Mouse (Mus musculus) layer of hippocampus, adult 8-10 months (tissue): ENCODE results near the gene Dclk1. TPM values are rescaled to one million over a fixed set of nuclear protein-coding genes. Genes with fewer than 3 reads are reported as not detected.
"Not testable (repeated sequence)": the region's sequence is repeated elsewhere in the genome, so short reads cannot be mapped to it uniquely, and the experiment has no call there.

ENCODE experiments used
- DNase-seq, 2 experiments: peaks; one replicate each; pipeline ENCODE4 v3.0.0; 2022; ENCODE audit warnings: low spot score in 2 of 2
- total RNA-seq, 4 experiments: library from RNA; stranded (reverse); gene quantifications; 2 replicates each; pipeline ENCODE4 v1.2.4; 2022

Gene Dclk1
- 100 to 1,000 TPM; 509 to 592 (median 551) TPM for total RNA-seq

DNA sequence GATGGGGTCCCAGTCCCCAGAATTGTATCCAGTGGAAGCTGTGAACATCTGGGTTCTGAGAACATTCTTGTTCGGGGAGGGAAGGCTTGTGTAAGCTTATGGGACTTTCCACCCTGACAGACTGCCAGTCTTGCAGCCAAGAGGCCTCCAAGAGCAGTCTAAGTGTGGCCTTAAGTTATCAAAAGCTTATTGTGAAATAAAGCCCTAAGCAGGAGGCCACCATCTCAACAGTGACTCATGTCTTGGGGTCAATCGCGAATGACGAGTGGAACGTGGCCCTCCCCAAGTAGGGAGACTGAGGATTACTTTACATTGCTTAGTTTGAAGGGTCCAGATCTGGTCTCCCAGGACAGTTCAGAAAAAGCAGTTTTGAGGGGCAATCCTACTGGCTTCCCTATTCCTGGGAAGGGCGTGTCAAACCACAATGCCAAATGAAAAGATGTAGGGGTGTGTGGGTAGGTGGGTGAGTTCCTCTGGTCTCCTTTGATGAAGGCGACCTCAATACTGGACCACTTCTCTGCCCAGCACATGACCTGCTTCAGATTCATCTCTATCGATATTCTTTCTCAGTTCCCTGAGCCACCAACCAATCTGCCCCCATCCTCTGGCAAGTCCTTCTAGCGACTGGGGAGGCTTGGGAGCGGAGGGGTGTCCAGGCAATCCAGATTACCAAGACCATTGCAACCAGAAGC lies at the start of gene Dclk1:
Gene Dclk1, plus strand, starts transcription at position 635 of the 692 bp plus-strand sequence.
- DNase-seq, result no peak

DNA sequence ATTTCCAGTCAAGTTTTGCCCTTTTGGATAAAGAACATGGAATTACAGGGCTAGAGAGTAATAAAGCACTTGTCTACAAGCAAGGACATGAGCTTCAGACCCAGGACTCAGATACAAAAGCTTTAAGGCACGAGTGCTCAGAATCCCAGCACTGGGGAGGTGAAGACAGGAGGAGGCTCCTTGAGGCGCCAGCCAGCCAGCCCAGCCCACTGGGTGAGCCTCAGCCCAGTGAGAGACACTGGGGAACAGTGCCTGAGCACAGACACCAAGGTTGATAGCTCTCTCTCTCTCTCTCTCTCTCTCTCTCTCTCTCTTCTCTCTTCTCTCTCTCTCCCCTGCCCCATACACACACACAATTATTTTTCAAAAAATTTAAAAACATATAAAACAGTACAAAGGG lies 48.8 kb upstream of the Dclk1 start:
- DNase-seq, result no peak

DNA sequence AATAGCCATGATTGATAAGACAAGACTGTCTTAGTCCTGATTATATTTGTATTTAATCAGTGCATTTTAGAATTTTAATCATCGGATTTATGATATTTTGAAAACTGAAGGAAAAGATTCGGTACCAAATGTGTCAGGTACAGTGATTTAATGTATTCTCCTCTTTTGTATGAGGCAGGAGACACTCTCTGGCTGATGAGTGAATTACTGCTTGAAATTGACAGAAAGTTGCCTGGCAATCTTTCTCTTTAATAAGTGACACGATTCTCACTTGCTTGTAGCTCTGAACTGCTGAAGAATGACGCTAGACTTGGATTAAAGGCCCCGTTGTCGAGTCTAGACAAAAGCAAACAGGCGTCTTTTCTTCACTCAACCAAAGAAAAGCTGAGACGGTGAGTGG lies 47.4 kb upstream of the Dclk1 start:
- DNase-seq, result no peak

DNA sequence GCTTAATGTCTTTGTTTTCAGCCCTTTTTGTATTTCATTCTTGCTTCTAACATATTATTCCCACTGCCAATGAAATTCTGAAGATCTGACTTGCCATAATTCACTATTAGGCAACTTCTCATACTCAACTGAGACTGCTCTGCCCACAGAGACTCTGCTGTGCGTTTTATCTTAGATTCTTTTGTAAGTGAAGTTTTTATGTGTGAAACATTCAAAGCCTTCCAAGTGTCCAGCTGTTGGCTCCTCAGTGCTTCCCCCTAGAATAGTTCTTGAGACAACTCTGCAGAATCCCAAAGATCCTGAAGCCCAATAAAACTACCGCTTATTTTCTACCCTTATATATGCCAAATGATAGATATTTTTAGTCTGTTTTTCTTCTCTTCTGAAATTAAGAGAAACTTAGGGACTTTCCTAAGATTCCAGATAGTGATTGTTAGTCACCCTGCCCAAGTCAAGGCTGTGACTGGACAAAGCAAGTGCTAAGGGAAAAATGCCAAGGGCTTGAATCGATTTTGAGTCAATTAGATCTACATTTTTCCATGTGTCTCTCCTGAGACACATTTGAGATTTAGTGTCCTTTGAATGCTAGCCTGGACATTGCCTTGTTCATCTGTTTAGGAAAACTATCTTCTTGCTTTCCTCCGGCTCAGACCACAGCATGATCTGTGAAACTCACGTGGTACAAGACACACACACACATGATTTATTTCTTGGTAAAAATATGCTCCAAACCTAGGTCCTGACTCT lies 46.4 kb upstream of the Dclk1 start:
- DNase-seq, result no peak

DNA sequence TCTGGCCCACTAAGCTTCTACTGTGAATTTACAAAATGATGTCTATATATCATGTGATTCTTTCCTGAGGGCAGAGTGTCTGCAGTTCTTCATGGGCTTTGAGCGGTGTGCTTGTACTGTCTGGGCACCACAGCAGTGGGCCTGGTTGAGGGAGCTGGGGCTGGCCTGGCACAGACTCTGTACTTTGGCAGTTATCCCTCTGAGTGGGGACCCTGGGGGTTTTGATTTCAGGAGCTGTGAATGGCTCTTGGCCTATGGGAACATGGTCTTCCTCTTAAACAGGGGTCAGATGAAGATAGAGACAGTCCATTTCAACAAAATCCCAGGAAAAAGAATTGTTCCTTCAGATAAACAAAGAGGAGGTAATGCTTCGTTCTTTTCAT lies 45.8 kb upstream of the Dclk1 start:
- no peak for DNase-seq

DNA sequence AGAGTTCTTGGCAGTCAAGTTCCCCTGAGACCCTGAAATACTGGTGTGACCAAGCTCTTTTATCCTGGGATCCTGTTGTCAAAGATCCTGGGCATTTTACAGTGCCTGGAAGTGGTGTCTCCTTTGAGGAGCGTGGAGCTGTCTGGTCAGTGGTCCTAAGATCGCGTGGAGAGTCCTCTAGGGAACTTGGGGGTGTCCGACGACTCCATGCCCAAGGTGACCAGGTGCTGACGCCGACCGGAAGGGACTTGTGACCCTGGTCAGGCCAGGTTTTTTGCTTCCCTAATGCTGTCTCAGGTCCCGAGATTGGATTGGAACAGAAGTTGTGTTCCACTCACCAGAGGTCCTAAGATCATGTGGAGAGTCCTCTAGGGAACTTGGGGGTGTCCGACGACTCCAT lies 38.5 kb upstream of the Dclk1 start:
- DNase-seq, result not testable (repeated sequence)

DNA sequence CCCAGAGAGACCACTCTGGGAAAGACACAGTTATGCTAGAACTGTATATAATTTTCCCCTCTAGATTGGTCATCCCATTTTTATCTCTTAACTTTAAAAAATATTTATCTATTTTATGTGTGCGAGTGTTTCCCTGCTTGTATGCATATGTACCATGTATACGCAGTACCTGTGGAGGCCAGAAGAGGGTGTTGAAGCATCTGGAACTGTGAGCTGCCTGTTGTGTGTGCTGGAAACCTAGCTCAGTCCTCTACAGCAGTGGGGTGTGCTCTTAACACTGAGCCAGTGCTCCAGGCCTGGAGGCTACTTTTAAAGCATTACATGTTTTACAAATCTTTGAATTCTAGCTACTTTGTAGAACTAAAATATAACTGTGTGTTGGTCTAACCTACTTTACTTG lies 35.8 kb upstream of the Dclk1 start:
- no peak for DNase-seq

DNA sequence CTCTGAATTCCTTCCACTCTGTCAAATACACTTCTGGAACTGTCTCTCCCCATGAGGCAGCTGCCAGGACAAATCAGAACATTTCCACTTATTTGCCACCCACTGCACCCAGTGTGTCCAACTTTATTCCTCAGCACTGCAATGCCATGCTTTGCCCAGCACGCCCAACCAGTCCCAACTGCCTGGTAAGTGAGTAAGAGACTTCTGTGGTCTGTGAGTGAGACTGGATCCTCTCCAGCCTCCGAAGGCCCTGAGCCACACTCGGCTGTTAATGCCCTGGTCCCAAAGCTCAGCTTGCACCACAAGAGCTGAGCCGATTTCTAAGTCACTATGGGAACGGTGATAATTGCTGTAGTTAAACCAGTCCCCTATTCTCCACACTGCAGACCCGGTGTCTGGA lies 34.5 kb upstream of the Dclk1 start:
- DNase-seq, result no peak

DNA sequence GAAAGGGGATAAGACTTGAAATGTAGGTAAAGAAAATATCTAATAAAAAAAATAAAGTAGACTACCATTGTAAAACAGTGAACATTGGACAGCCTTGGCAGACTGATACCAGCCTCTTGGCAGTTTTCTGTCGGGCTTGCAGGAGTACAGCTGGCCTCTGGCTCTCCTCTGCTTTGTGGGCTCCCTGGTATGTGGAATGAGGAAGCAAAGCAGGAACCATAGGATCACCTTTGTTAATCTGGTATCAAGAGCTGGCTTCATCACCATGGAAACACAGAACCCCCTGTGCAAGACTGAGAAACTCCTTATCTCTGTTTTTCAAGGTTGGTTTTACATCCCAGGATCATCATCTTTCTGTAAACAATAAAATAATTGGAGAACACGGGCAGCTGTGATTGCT lies 29.9 kb upstream of the Dclk1 start:
- no peak for DNase-seq

DNA sequence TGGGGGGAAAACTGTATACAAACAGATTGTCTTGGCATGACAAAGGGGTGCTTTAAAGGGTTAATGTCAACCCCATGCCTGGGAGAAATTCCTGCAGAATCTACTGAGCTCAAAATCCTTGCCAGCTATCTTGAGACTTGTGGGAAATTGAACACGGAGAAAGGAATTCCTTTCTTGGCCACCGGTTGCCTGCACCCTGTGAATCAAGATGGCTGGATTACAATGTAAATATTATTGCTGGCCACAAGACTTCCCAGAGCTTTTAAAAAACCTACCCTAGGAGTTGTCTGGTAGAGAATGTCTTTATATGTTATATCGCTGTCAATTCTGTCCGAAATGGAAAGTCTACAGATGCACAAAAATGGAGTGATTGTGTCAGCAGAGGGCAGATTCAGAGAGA lies 28.4 kb upstream of the Dclk1 start:
- no peak for DNase-seq

DNA sequence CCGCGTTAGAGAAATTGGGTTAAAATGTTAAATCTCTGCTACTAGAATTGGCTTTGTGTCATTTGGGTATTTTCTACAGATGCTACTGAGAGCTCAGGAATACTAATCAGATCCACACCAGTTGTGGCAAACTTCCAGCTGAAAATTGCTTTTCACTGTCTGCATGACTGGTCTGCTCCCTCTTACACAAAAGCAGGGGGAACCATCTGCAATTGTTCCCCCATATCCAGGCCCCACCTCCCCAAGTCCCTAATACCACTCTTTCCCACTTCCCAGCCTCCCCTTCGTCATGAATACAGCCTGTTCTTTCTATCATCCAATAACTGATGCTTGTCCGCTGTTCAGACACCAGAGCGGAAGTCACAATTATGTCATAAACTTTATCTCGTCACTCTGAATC lies 27.8 kb upstream of the Dclk1 start:
- DNase-seq, result no peak

DNA sequence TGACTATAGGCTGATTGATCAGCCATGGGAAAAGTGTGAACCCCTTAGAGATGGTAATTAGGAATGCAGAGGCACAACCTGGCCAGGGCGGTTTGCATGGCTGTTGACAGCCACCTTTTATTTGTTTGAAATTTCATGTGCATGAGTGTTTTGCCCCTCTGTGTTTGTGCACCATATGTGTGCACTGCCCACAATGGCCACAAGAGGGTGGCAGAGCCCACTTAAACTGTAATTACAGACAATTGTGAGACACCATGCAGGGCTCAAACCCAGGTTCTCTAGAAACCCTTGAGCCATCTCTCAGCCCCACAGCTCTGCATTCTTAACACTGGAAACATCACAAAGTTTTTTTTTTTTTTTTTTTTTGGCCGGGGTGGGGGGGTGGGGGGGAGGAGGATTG lies 19.7 kb upstream of the Dclk1 start:
- DNase-seq, result no peak

DNA sequence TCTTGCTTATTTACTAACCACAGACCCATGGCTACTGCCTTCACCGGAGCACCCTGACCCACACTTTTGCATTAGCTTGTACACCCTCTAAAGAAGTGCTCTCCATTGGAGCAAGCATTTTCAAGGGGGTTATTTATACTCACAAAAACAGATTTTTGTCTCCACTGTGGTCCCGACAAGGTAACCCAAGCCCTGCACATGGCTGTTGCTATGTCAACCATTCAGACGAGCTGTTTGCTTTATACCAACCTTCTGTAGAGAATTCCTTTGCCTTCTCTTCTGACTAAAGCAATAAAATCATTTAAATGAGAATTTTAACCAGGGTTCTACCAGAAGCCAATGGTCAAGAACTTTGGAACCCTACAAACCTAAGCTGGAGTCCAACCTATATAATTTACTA lies 18.3 kb upstream of the Dclk1 start:
- no peak for DNase-seq

DNA sequence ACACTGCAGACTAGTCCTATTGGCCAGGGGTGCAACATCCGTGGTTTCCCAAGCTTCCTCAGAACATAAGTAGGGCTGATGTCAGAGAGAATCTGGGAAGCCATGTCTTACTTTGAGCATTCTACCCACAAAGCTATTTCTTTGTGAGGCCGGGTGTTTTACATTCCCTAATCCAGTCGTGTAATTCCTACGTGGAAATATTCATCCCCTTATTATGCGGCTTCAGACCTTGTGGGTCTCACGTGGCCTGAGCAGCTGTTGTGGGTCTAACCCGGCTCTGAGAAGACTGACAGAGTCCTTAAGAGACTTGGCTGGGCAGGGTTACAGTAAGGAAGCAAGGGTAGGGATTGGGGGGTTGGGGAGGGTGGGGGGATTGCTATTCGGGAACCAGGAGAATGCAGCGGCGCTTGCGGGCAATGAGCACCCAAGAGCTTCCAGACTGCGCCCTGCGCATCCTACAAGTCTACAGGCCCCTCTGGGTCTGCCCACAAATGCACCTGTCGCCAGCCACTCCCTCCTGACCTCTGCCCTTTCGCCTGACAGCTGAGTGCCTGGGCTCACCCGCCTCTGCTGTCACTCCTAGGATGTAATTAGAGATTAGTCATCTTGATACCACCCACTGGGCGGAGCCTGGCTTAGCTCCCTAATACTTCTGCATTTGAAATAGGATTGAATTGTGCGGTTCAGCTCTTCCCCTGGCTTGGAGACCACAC lies 15.5 kb upstream of the Dclk1 start:
- no peak for DNase-seq

DNA sequence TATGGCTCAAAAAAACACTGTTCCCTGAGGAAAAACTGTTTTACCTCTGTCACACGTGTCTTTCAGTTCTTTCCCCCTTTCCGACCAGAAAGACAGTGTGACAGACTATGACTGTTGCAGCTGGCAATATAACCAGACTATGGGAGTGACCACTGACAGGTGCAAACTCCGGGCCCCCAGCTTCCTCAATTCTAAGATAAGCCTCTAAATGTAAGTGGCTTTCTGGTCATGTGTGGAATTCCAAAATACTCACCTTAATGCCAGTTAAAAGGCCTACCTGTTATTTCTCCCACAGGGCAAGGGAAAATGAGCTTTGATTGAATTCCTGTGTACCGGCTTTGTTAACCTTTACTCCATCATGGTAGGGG lies 15.0 kb upstream of the Dclk1 start:
- DNase-seq, result no peak

DNA sequence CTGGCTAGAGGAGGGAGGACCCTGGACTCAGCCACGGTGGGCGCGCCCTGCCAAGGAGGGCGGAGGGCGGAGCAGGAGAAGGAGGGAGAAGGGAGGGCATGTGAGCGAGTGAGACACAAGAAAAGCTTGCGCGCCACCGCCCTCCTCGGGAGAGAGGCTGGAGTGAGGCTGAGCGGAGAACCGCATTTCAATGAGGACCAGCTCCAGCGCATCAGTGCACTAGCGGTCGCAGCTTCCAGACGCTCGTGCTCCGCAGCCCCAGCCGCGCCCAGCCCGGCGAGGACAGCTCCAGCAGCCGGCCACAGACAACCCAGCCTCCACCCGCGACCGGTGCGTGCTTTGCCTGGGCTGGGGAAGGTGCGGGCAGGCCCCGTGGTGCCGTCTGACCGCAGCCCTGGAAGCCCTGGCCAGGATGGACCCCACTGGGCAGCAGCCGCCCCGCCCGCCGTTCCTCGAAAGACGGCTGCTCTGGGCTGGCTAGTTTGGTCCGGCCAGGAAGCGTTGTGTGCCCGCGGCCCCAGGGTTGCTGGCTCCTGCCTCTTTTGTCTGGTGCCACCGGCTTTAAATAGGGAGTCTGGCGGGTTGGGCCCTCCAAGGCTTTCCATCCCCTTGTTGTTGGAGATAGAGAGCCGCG lies 375 bp downstream of the Dclk1 start:
- peak; percentile 79 to 85 for DNase-seq

DNA sequence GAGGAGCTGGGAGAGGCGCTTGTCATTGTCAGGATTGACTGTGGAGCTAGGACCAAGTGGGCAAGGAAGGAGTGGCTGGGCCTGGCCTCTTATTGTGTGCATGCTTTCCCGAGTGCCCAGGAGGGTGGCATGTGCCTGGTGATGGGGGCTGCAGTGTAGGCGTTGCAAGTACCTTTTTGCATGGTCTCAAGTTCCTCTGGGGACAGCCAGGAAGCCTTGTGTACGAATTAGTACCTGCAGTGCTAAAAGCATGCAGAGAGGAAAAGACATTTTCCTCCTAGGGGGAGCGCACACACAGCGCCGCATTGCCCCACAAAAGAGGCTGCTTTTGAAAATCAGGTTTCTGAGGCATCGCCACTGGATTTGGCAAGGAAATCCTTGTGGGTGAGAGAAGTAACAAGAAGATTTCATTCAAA lies 900 bp downstream of the Dclk1 start:
- DNase-seq, result no peak

DNA sequence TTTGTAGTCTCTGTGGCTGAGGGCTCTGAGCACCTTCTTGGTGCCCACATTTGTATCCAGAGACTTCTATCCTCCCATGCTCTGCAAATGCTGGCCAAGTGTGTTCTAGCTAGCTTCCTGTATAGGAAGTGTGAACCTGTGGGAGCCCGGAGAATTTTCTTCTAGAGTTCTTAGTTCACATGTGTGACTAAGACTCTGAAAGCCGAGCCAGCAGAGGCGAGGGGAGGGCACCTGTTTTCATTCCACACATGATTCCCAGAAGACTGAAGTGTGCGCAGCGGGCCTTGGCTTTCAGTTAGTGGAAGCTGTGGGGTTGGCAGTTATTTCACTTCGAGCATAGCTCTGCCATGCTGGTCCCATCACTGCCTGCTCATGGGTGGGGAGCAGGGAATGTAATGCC lies 1.9 kb downstream of the Dclk1 start:
- DNase-seq, result no peak

DNA sequence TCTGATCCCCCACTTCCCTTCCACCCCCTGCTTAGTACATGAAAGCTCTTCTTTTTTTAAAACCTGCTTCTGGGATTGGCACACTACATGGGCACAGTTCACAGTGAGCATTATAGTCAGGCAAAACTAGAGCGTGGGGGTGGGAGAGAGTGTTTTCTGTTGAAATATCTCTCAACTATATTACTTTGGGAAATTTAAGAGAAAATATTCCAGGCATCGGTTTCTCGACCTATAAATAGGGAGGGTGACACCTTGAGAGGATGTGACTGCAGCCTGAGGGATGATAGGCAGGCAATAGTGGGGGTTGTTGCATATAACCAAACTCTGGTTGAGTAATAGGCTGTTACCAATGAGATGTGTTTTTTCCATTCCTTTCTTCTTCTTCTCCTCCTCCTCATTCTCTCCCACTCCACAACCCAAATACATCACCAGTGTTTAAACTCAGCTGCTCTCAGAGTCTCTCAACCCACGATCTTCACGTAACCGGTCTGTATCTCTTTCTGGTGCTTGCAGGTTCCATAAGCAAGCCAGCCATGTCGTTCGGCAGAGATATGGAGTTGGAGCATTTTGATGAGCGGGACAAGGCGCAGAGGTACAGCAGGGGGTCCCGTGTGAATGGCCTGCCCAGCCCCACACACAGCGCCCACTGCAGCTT lies 4.6 kb downstream of the Dclk1 start:
- no peak for DNase-seq

DNA sequence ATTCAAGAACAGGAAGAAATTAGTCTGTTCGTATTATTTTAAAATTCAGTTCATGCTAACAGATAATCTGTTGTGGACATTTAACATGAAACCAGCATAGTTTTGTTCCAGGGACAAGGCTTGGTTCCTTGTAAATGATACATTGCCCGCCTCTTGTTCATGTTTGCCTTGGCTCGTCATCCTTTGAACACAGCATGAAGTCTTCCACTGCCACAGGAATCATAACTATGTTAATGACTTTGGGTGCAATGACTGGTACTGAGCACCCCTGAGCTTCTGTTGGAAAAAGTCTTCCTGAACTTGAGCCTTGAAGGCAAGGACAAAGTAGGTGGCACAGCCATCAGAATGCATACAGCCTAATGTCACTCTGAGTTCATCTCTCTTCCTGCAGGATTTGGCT lies 5.9 kb downstream of the Dclk1 start:
- no peak for DNase-seq

DNA sequence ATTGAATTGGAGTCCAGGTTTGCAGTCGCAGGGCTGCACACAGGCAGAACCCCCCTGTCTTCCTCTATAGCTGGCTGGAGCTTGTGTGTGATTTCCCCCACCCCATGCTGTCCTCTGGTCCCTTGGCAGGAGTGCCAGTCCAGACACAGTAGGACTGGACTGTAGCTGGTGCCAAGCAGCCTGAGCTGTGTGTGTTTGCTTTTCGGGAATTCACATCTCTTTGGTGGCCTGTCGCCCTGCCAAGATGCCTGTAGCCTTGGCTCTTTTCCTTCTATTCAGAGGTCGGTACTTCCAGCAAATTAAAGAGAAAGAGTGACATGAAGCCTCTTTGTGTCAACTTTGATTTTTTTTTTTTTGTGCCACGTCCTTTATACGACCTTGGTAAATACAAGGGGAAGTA lies 6.3 kb downstream of the Dclk1 start:
- DNase-seq, result peak in 1 of 2 experiments; percentile 52

DNA sequence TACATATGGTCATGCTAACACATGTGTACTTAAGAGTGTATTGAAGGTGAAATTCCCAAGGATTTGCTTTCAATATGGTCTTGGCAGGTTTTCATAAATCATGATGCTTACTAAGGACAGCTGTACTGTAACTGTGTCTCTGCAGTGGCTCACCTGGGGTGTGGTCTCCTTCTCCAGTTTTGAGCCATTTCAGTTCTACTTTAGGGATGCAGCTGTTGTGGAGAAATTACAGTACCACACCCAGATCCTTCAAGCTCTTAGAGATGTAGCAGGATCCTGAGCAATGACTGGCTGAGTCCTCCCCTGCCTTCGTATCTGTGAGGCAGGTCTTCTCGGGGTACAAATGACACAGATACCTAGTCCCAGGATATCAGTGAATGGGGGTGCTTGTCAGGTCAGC lies 8.5 kb downstream of the Dclk1 start:
- DNase-seq, result no peak
